Mouse (Mus musculus): Measurements from ENCODE around the gene Pds5a. TPM values are rescaled to one million over a fixed set of nuclear protein-coding genes. Genes with fewer than 3 reads are reported as not detected.

The Pds5a gene
- 36.2 TPM for polyA plus RNA-seq (2017; shearing (Covaris generic))

GRCm38 (mm10) chr5:65697836-65698758, at the start of gene Pds5a:
Pds5a (minus strand) TSS chr5:65698273.

Other genes starting within 250 kb of the Pds5a start
- 5.3 TPM for gene Gm43552, start 205.4 kb downstream of the Pds5a start, polyA plus RNA-seq (2017; shearing (Covaris generic))
- 196 TPM for gene Smim14, start 161.1 kb downstream of the Pds5a start, polyA plus RNA-seq (2017; shearing (Covaris generic))
- 113 TPM for gene Ube2k, start 161.0 kb downstream of the Pds5a start, polyA plus RNA-seq (2017; shearing (Covaris generic))
- 10.5 TPM for gene N4bp2, start 65.2 kb upstream of the Pds5a start, polyA plus RNA-seq (2017; shearing (Covaris generic))
- 465 TPM for gene Rhoh, start 162.9 kb upstream of the Pds5a start, polyA plus RNA-seq (2017; shearing (Covaris generic))
- 0.86 TPM for gene Chrna9, start 236.6 kb upstream of the Pds5a start, polyA plus RNA-seq (2017; shearing (Covaris generic))